16 mouse cellular contexts compared by ENCODE assay signal in the genomic region with DNA sequence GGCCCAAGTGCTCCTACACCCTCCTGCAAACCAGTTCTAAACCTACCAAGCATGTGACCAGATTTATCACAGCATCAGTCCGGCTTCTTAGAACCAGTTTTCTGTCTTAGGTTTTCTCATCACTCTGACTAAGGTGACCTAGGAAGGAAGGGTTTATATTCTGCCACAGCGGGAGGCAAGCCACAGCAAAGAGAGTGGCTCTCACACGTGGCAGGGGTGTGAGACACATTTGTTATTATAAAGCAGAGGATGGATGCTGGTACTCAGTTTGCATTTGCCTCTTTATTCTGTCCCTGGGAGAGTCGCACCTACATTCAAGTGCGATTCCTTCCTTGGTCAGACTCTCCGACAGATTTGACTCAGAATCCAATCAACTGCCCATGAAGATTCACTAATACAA. TPM values are rescaled to one million over a fixed set of nuclear protein-coding genes. Genes with fewer than 3 reads are reported as not detected.
DNase-seq lines count a peak whose midpoint lies in the region; ATAC-seq lines count a peak whose summit lies in the region.
"Had no signal": no experiment of that assay in that cellular context is flagged by ENCODE, and none has a peak within 500 bp of the region (broad histone marks: within the 10 kb centered on the region; RNA-seq: fewer than 3 reads in every experiment).

No protein-coding gene starts in this region.

- ATAC-seq in megakaryocyte, adult 5-6 weeks (ENCODE audit: poor library complexity, severe bottlenecking): 0 out of 2 replicates have a peak, but pooled peaks have one; percentile 27
- ATAC-seq: CD4-positive, CD25-positive, alpha-beta regulatory T cell, adult 4 months; forebrain, embryonic 13.5 days; forebrain, embryonic 16.5 days had no signal

- peak; percentile 55 for DNase-seq in R1 (ENCODE audit: low read depth, low spot score)
- no peak for DNase-seq in B cell, adult 2 months
- DNase-seq in ovary, postnatal 36 days (ENCODE audit: low spot score): no peak
- DNase-seq in cerebellum, postnatal 10 days: no peak
- DNase-seq: adrenal gland, adult 2 months; adrenal gland, postnatal 10 days; adrenal gland, postnatal 25 days; cerebellum, adult 11 months; cerebellum, adult 18-20 months; cerebellum, adult 8-10 months; cerebellum, adult 9-11 months; cerebellum, postnatal 25 days had no signal

RNA-seq across cellular contexts. Expression of gene Acap2, which starts 52.2 kb away (rescaled TPM):
- 60.7 and 61.6 TPM in 2 replicates for total RNA-seq in megakaryocyte, adult 5-6 weeks (2015)
- 90.0 and 98.9 TPM in 2 replicates for total RNA-seq in megakaryocyte, adult 5-6 weeks (2017)
